Mouse (Mus musculus) C2C12 (cell line): ENCODE data around the gene Ppp1r35.

Experiments
- CTCF ChIP-seq: IDR thresholded peaks from one replicate; pipeline ENCODE4 v1.5.1; 2011; ENCODE audit not compliant: control insufficient read depth, insufficient read depth, insufficient read length
- MAX ChIP-seq: IDR thresholded peaks from one replicate; pipeline ENCODE4 v1.6.1; 2011; ENCODE audit warnings: mild to moderate bottlenecking, control low read depth
- USF1 ChIP-seq: IDR thresholded peaks from one replicate; pipeline ENCODE4 v1.6.1; 2011; ENCODE audit warnings: low read depth, mild to moderate bottlenecking, control low read depth, moderate library complexity

DNA sequence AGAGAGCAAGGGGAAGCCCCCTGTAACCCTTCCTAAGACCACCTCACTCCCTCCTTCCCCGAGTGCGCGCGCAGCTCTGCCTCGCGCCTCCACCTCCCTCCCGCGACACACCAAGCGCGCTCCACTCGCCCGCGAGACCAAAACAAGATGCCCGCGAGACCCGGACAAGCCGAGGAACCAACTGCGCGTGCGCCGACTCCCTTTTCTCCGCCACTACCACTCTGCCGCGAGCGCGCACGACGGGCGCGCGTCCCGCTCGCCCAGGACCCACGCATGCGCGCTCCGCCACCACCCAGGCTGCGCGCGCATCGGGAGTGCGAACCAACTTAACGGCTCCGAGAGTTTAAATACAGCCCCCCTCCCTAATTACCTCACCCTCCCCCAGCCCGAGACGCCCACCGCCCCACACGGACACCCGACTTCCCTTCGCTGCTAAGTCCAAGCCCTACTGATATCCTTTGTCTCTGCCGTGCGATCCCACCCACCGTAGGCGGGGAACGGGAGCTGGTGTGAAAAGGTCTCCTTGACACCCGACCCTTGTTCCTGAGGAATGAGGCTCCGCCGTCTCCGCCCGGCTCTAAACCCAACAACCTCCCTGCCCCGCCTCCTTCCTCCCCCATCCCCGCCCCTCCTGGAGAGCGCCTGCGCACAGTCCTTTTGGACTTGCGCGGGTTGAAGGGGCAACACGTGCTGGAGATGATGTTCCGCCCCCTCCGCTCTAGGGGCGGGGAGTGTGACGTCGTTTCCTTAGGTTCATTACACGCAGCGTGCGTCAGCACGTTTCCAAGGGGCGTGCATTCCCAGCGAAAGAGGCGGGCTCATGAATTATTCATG lies 7.7 kb downstream of the Ppp1r35 start:
- TF ChIP-seq CTCF, result no peak
- peak; percentile 89 for TF ChIP-seq USF1
- TF ChIP-seq MAX, result peak; percentile 95
